Mouse (Mus musculus): ENCODE measurements around the gene Gfral.
A peak's percentile ranks its signal among the peaks of the same experiment; 100 is the strongest.

- TF ChIP-seq CTCF (IDR thresholded peaks at IDR 0.05; ENCODE audit: insufficient read depth, low read length) (0 out of 2 replicates have a peak, but pooled peaks have one; percentile 21), POLR2A (IDR thresholded peaks at IDR 0.05; ENCODE audit: borderline replicate concordance, extremely low read depth, low read depth, low read length) (no peak)
These were observed 45.1 kb downstream of the Gfral start for GRCm38 (mm10) chr9:76168355-76168754.

Measured in lung, adult 2 months (tissue).